Mouse (Mus musculus) ES-Bruce4 (cell line): ENCODE results near the gene Nrg3. TPM values are rescaled to one million over a fixed set of nuclear protein-coding genes. Genes with fewer than 3 reads are reported as not detected.

Experiments used
- H3K27ac ChIP-seq: 2 replicates; pipeline ENCODE4 v1.5.1; 2012; ENCODE audit warnings: low read length, inconsistent platforms; ENCODE audit not compliant: insufficient read depth
- H3K27me3 ChIP-seq: 2 replicates; pipeline ENCODE4 v1.6.1; 2012; ENCODE audit warnings: mild to moderate bottlenecking, low read length, inconsistent platforms; ENCODE audit not compliant: control insufficient read depth, poor library complexity, insufficient read depth, severe bottlenecking
- H3K36me3 ChIP-seq: 2 replicates; pipeline ENCODE4 v1.6.1; 2012; ENCODE audit warnings: inconsistent platforms, mild to moderate bottlenecking, low read length, moderate library complexity; ENCODE audit not compliant: control insufficient read depth, poor library complexity, insufficient read depth, severe bottlenecking
- H3K4me1 ChIP-seq: one replicate; pipeline ENCODE4 v1.8.1; 2011; ENCODE audit warnings: low read length; ENCODE audit not compliant: control insufficient read depth, insufficient read depth
- H3K4me3 ChIP-seq: 2 replicates; pipeline ENCODE4 v1.5.1; 2011; ENCODE audit warnings: low read depth, mild to moderate bottlenecking, low read length
- H3K9ac ChIP-seq: 2 replicates; pipeline ENCODE4 v1.6.1; 2012; ENCODE audit warnings: low read depth, mild to moderate bottlenecking, inconsistent platforms; ENCODE audit not compliant: poor library complexity, severe bottlenecking
- H3K9me3 ChIP-seq: replicated peaks from 2 replicates; pipeline ENCODE4 v1.6.1; 2012; ENCODE audit warnings: mild to moderate bottlenecking, low read length, inconsistent platforms; ENCODE audit not compliant: control insufficient read depth, poor library complexity, insufficient read depth, severe bottlenecking
- CTCF ChIP-seq: IDR thresholded peaks from one replicate; pipeline ENCODE4 v1.8.1; 2011; ENCODE audit warnings: low read depth, low read length
- EP300 ChIP-seq: IDR thresholded peaks from 2 replicates; pipeline ENCODE4 v1.6.1; 2011; ENCODE audit warnings: low read depth, low read length; ENCODE audit not compliant: insufficient read depth
- POLR2A ChIP-seq: IDR thresholded peaks from one replicate; pipeline ENCODE4 v1.8.1; 2011; ENCODE audit warnings: low read length; ENCODE audit not compliant: insufficient read depth
- polyA plus RNA-seq: library from polyadenylated mRNA; stranded (reverse); fragments of >200 nt; gene quantifications from 2 replicates; pipeline ENCODE4 v1.2.4, GENCODE M21; 2011; ENCODE audit warnings: low read depth; ENCODE audit not compliant: missing spikeins, insufficient read depth, insufficient read length

Gene Nrg3
- polyA plus RNA-seq, 1 experiment = not detected

- H3K36me3 ChIP-seq = no peaks in the 10 kb centered on the region
- H3K27me3 ChIP-seq = no peaks in the 10 kb centered on the region
- TF ChIP-seq CTCF (no peak), POLR2A (no peak), EP300 (no peak)
- no peaks in the 10 kb centered on the region for H3K9me3 ChIP-seq
- no peak overlapping the region for H3K4me3 ChIP-seq
- H3K9ac ChIP-seq = no peak overlapping the region
- H3K4me1 ChIP-seq = no peaks in the 10 kb centered on the region
- H3K27ac ChIP-seq = no peak overlapping the region
Observed at GRCm38 (mm10) chr14:38824891-38825290, 648.0 kb downstream of the Nrg3 start.

- TF ChIP-seq CTCF (no peak), EP300 (no peak), POLR2A (no peak)
Observed at GRCm38 (mm10) chr14:38797027-38797426, 675.9 kb downstream of the Nrg3 start.

GRCm38 (mm10) chr14:38775291-38776116 lies 697.4 kb downstream of the Nrg3 start:
- Histone ChIP-seq H3K27me3 (no peaks in the 10 kb centered on the region), H3K36me3 (no peaks in the 10 kb centered on the region), H3K9me3 (no peaks in the 10 kb centered on the region; the same call in 1 of the 2 replicates), H3K4me1 (no peaks in the 10 kb centered on the region), H3K4me3 (no peak overlapping the region), H3K9ac (no peak overlapping the region), H3K27ac (no peak overlapping the region)
- TF ChIP-seq CTCF = no peak
- TF ChIP-seq EP300 = no peak
- TF ChIP-seq POLR2A = no peak

More at GRCm38 (mm10) chr14:38797027-38797426, 675.9 kb downstream of the Nrg3 start:
- Histone ChIP-seq H3K36me3 (no peaks in the 10 kb centered on the region), H3K4me1 (no peaks in the 10 kb centered on the region), H3K9me3 (no peaks in the 10 kb centered on the region), H3K27ac (no peak overlapping the region), H3K9ac (no peak overlapping the region), H3K4me3 (no peak overlapping the region), H3K27me3 (no peaks in the 10 kb centered on the region)

- H3K4me1 ChIP-seq = no peaks in the 10 kb centered on the region
- H3K27me3 ChIP-seq = no peaks in the 10 kb centered on the region
- no peak for TF ChIP-seq EP300
- no peak for TF ChIP-seq POLR2A
- TF ChIP-seq CTCF = no peak
- no peak overlapping the region for H3K9ac ChIP-seq
- H3K36me3 ChIP-seq = no peaks in the 10 kb centered on the region
- H3K27ac ChIP-seq = no peak overlapping the region
- H3K9me3 ChIP-seq = no peaks in the 10 kb centered on the region; the same call in 1 of the 2 replicates
- H3K4me3 ChIP-seq = no peak overlapping the region
Observed at GRCm38 (mm10) chr14:38774811-38775210, 698.1 kb downstream of the Nrg3 start.

- Histone ChIP-seq H3K4me1 (no peaks in the 10 kb centered on the region), H3K9me3 (no peaks in the 10 kb centered on the region), H3K9ac (no peak overlapping the region), H3K4me3 (no peak overlapping the region), H3K36me3 (no peaks in the 10 kb centered on the region), H3K27me3 (no peaks in the 10 kb centered on the region), H3K27ac (no peak overlapping the region)
- TF ChIP-seq EP300 = no peak
- TF ChIP-seq CTCF = no peak
- no peak for TF ChIP-seq POLR2A
Observed at GRCm38 (mm10) chr14:38730465-38730864, 742.4 kb downstream of the Nrg3 start.

GRCm38 (mm10) chr14:38703894-38704293 lies 769.0 kb downstream of the Nrg3 start:
- no peak overlapping the region for H3K27ac ChIP-seq
- H3K27me3 ChIP-seq = no peaks in the 10 kb centered on the region
- H3K9me3 ChIP-seq = no peaks in the 10 kb centered on the region
- TF ChIP-seq POLR2A = no peak
- TF ChIP-seq EP300 = no peak
- no peak for TF ChIP-seq CTCF
- H3K4me3 ChIP-seq = no peak overlapping the region
- no peaks in the 10 kb centered on the region for H3K4me1 ChIP-seq
- no peaks in the 10 kb centered on the region for H3K36me3 ChIP-seq
- H3K9ac ChIP-seq = no peak overlapping the region
